Mouse (Mus musculus) forelimb bud, embryonic 11.5 days (tissue): ENCODE results near the gene Cwh43.

Experiments used
- DNase-seq: peaks from one replicate; pipeline ENCODE4 v3.0.0-alpha.2; 2012; ENCODE audit warnings: low read depth, low spot score

The Cwh43 gene

GRCm38 (mm10) chr5:73405981-73406722, at the start of gene Cwh43:
Gene Cwh43 (plus strand): TSS chr5:73406075.
- no peak for DNase-seq

- DNase-seq: no peak
Observed at GRCm38 (mm10) chr5:73359134-73359751, 46.6 kb upstream of the Cwh43 start.

GRCm38 (mm10) chr5:73359752-73360141, 46.1 kb upstream of the Cwh43 start:
- no peak for DNase-seq

- no peak for DNase-seq
Observed at GRCm38 (mm10) chr5:73360240-73360639, 45.6 kb upstream of the Cwh43 start.

GRCm38 (mm10) chr5:73362338-73362737, 43.5 kb upstream of the Cwh43 start:
- no peak for DNase-seq

- DNase-seq: no peak
Observed at GRCm38 (mm10) chr5:73362791-73363190, 43.1 kb upstream of the Cwh43 start.

GRCm38 (mm10) chr5:73364107-73364864, 41.6 kb upstream of the Cwh43 start:
- DNase-seq: no peak

- no peak for DNase-seq
Observed at GRCm38 (mm10) chr5:73367906-73368305, 38.0 kb upstream of the Cwh43 start.

GRCm38 (mm10) chr5:73368845-73369447, 36.9 kb upstream of the Cwh43 start:
- DNase-seq: no peak

- DNase-seq: no peak
Observed at GRCm38 (mm10) chr5:73369731-73370130, 36.1 kb upstream of the Cwh43 start.

GRCm38 (mm10) chr5:73372601-73373000, 33.3 kb upstream of the Cwh43 start:
- DNase-seq: no peak

GRCm38 (mm10) chr5:73373184-73373583, 32.7 kb upstream of the Cwh43 start:
- no peak for DNase-seq

- DNase-seq: no peak
Observed at GRCm38 (mm10) chr5:73376041-73376440, 29.8 kb upstream of the Cwh43 start.

GRCm38 (mm10) chr5:73376491-73376890, 29.4 kb upstream of the Cwh43 start:
- no peak for DNase-seq

- peak; percentile 77 for DNase-seq
Observed at GRCm38 (mm10) chr5:73379908-73380307, 26.0 kb upstream of the Cwh43 start.

GRCm38 (mm10) chr5:73380829-73381228, 25.0 kb upstream of the Cwh43 start:
- DNase-seq: no peak

- no peak for DNase-seq
Observed at GRCm38 (mm10) chr5:73381510-73381909, 24.4 kb upstream of the Cwh43 start.

GRCm38 (mm10) chr5:73381976-73382540, 23.8 kb upstream of the Cwh43 start:
- no peak for DNase-seq

GRCm38 (mm10) chr5:73382737-73383646, 22.9 kb upstream of the Cwh43 start:
- peak; percentile 86 for DNase-seq

GRCm38 (mm10) chr5:73383647-73383970, 22.3 kb upstream of the Cwh43 start:
- no peak for DNase-seq

- no peak for DNase-seq
Observed at GRCm38 (mm10) chr5:73393041-73393440, 12.8 kb upstream of the Cwh43 start.
